Mouse (Mus musculus): ENCODE measurements around the gene Psmb8.

- TF ChIP-seq POLR2A (IDR thresholded peaks at IDR 0.05; ENCODE audit: insufficient read depth, low read depth, low read length) (no peak), EP300 (IDR thresholded peaks at IDR 0.05; ENCODE audit: insufficient read depth, low read depth, low read length) (no peak), CTCF (IDR thresholded peaks at IDR 0.05) (no peak)
Observed at GRCm38 (mm10) chr17:34249361-34249760, 51.8 kb downstream of the Psmb8 start.

All from heart, adult 2 months (tissue).